ENCODE assay signal across 15 mouse cellular contexts in genomic region chr2:78964995-78965394, GRCm38 (mm10).
"Had no signal": no experiment of that assay in that cellular context is flagged by ENCODE, and none has a peak within 500 bp of the region (broad histone marks: within the 10 kb centered on the region; RNA-seq: fewer than 3 reads in every experiment).

No protein-coding gene starts in this region.

- ATAC-seq: hindbrain, embryonic 16.5 days; intestine, embryonic 16.5 days had no signal

- DNase-seq: gastrocnemius, adult 2 months; gastrocnemius, postnatal 10 days; gastrocnemius, postnatal 25 days; heart, adult 18-20 months; heart, postnatal 10 days; heart, postnatal 4 days; kidney, adult 11 months; kidney, adult 8-10 months; kidney, postnatal 10 days; kidney, postnatal 25 days; kidney, postnatal 4 days; liver; liver, embryonic 13.5 days had no signal
